Mouse (Mus musculus) stomach, postnatal 0 days (tissue): ENCODE data around the gene Sardh.

Experiments used
- CTCF ChIP-seq: IDR thresholded peaks from 2 replicates; pipeline ENCODE4 v1.5.1; 2016; ENCODE audit warnings: antibody characterized with exemption, low read depth, mild to moderate bottlenecking, moderate library complexity
- EP300 ChIP-seq: optimal IDR thresholded peaks from 2 replicates; pipeline ENCODE3; 2016; ENCODE audit warnings: antibody characterized with exemption

DNA sequence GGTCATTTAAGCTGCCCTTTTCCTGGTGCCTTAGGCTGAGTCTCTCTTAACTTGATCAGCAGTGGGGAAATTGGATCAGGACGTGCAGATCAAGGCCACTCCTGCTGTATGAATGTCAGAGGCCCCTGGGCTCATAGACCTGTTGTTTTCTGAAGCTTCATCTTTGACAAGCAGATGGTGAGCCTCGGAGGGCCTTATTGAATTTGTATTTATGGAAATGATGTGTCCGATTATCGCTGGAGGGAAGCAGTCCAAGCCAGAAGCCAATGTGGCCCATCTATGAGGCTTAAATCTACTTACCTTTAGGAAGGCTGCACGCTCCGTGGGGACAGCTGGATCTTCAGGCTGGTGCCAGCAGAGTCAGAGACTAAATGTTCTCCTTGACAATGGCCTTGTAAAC lies 91.5 kb downstream of the Sardh start:
- TF ChIP-seq CTCF (no peak), EP300 (no peak)
